Mouse (Mus musculus): ENCODE results near the gene Bcar3. TPM values are rescaled to one million over a fixed set of nuclear protein-coding genes. Genes with fewer than 3 reads are reported as not detected.
A peak's percentile ranks its signal among the peaks of the same experiment; 100 is the strongest.

The Bcar3 gene
- polyA plus RNA-seq, 1 experiment: 26.3 TPM

DNA sequence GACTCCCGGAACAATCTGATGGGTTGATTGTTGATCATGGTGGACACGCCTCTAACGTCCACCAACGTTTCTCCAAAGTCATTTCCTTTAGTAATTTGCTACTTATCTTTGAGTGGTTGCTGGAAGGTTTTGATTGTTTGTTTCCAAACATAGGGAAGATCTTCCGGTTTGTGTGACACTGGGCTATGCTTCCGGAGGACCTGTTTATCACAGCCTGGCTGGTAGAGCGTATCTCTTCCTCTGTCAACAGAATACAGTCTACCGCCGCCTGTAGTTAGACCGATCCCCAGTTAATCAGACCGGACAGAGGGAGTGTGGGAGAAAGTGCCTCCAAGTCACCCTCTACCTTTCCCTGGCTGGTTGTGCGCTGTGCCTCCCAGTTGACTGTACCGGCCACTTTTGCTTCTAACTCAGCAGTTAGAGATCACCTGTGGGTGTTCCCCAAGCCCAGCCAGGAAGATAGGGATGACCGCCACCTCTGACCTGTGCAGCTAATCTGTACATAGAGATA, 216.4 kb downstream of the Bcar3 start:
- no peaks in the 10 kb centered on the region for H3K4me1 ChIP-seq (ENCODE audit: control insufficient read depth, insufficient read depth, low read length)
- peaks cover 4% of the 10 kb centered on the region; the same call in 1 of the 2 replicates for H3K36me3 ChIP-seq (ENCODE audit: control insufficient read depth, insufficient read depth, low read length, poor library complexity, severe bottlenecking)
- TF ChIP-seq EP300 (IDR thresholded peaks at IDR 0.05; ENCODE audit: insufficient read depth, low read depth, low read length) (no peak), CTCF (IDR thresholded peaks at IDR 0.05; ENCODE audit: low read depth, low read length) (no peak), POLR2A (IDR thresholded peaks at IDR 0.05; ENCODE audit: insufficient read depth, low read length) (no peak)

DNA sequence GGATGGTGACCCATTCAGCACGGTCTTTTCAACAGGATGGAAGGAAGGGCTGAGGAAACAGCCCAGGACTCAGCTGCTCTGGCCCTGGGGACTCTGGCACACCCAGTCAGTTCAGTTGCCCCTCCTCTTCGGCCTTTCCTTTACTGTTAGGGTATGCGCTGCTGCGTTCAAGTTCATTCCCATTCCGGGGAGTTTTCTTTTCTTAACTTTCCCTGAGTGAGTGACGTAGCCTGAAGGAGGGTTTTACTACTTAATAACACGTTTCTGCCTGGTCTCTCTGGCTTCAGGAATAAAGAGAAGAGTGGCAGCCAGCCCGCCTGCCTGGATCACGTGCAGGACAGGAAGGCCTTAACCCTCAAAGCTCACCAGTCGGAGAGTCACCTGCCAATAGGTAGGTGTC, 217.0 kb downstream of the Bcar3 start:
- Histone ChIP-seq H3K9me3 (replicated peaks; ENCODE audit: control insufficient read depth, insufficient read depth, low read length, poor library complexity, severe bottlenecking) (no peaks in the 10 kb centered on the region), H3K27me3 (ENCODE audit: control insufficient read depth, insufficient read depth, low read length, poor library complexity, severe bottlenecking) (no peaks in the 10 kb centered on the region), H3K4me1 (ENCODE audit: control insufficient read depth, insufficient read depth, low read length) (no peaks in the 10 kb centered on the region), H3K27ac (ENCODE audit: insufficient read depth, low read length) (no peak overlapping the region), H3K4me3 (ENCODE audit: low read depth, low read length) (no peak overlapping the region), H3K9ac (ENCODE audit: low read depth, poor library complexity, severe bottlenecking) (no peak overlapping the region), H3K36me3 (ENCODE audit: control insufficient read depth, insufficient read depth, low read length, poor library complexity, severe bottlenecking) (peaks cover 4% of the 10 kb centered on the region; the same call in 1 of the 2 replicates)
- no peak for TF ChIP-seq EP300 (IDR thresholded peaks at IDR 0.05; ENCODE audit: insufficient read depth, low read depth, low read length)
- TF ChIP-seq POLR2A (IDR thresholded peaks at IDR 0.05; ENCODE audit: insufficient read depth, low read length): no peak
- no peak for TF ChIP-seq CTCF (IDR thresholded peaks at IDR 0.05; ENCODE audit: low read depth, low read length)

More for the DNA sequence above, 216.4 kb downstream of the Bcar3 start:
- Histone ChIP-seq H3K27ac (ENCODE audit: insufficient read depth, low read length) (no peak overlapping the region), H3K27me3 (ENCODE audit: control insufficient read depth, insufficient read depth, low read length, poor library complexity, severe bottlenecking) (no peaks in the 10 kb centered on the region), H3K9ac (ENCODE audit: low read depth, poor library complexity, severe bottlenecking) (no peak overlapping the region), H3K4me3 (ENCODE audit: low read depth, low read length) (peak overlapping the region; percentile 7; the same call in 1 of the 2 replicates), H3K9me3 (replicated peaks; ENCODE audit: control insufficient read depth, insufficient read depth, low read length, poor library complexity, severe bottlenecking) (no peaks in the 10 kb centered on the region)

- TF ChIP-seq POLR2A (IDR thresholded peaks at IDR 0.05; ENCODE audit: insufficient read depth, low read length) (no peak), CTCF (IDR thresholded peaks at IDR 0.05; ENCODE audit: low read depth, low read length) (no peak), EP300 (IDR thresholded peaks at IDR 0.05; ENCODE audit: insufficient read depth, low read depth, low read length) (no peak)
- H3K27ac ChIP-seq (ENCODE audit: insufficient read depth, low read length): no peak overlapping the region
- no peak overlapping the region for H3K9ac ChIP-seq (ENCODE audit: low read depth, poor library complexity, severe bottlenecking)
- no peaks in the 10 kb centered on the region for H3K9me3 ChIP-seq (replicated peaks; ENCODE audit: control insufficient read depth, insufficient read depth, low read length, poor library complexity, severe bottlenecking)
- no peak overlapping the region for H3K4me3 ChIP-seq (ENCODE audit: low read depth, low read length)
- peaks cover 4% of the 10 kb centered on the region; the same call in 1 of the 2 replicates for H3K36me3 ChIP-seq (ENCODE audit: control insufficient read depth, insufficient read depth, low read length, poor library complexity, severe bottlenecking)
- H3K27me3 ChIP-seq (ENCODE audit: control insufficient read depth, insufficient read depth, low read length, poor library complexity, severe bottlenecking): no peaks in the 10 kb centered on the region
- H3K4me1 ChIP-seq (ENCODE audit: control insufficient read depth, insufficient read depth, low read length): no peaks in the 10 kb centered on the region
These were observed 218.0 kb downstream of the Bcar3 start for GRCm38 (mm10) chr3:122511721-122512619.

DNA sequence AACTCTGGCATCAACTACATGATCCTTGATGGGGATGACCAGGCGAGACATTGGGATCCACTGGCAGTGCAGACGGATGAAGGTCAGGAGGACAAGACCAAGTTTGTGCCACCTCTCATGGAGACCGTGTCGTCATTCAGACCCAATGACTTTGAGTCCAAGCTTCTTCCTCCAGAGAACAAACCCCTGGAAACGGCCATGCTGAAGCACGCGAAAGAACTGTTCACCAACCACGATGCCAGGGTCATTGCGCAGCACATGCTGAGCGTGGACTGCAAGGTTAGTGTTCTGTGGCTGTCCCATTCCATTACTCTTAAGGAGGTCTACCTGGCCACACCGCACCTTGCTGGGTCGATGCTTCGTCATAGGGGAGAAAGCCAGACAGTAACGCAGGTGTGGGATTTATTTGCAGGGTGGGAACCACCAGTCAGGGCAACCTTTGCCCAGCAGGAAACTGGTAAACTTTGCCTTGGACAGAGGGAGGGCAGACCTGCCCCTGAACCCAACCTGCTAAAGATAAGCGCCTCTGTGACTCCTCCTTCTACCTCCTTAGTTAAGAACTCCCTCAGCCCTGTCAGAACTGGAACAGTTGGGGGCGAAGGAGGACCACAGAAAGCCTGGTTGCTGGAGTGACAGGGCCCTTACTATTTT, 218.9 kb downstream of the Bcar3 start:
- no peak overlapping the region for H3K27ac ChIP-seq (ENCODE audit: insufficient read depth, low read length)
- no peaks in the 10 kb centered on the region for H3K27me3 ChIP-seq (ENCODE audit: control insufficient read depth, insufficient read depth, low read length, poor library complexity, severe bottlenecking)
- TF ChIP-seq CTCF (IDR thresholded peaks at IDR 0.05; ENCODE audit: low read depth, low read length): no peak
- no peak for TF ChIP-seq EP300 (IDR thresholded peaks at IDR 0.05; ENCODE audit: insufficient read depth, low read depth, low read length)
- TF ChIP-seq POLR2A (IDR thresholded peaks at IDR 0.05; ENCODE audit: insufficient read depth, low read length): no peak
- H3K4me1 ChIP-seq (ENCODE audit: control insufficient read depth, insufficient read depth, low read length): no peaks in the 10 kb centered on the region
- peaks cover 4% of the 10 kb centered on the region; the same call in 1 of the 2 replicates for H3K36me3 ChIP-seq (ENCODE audit: control insufficient read depth, insufficient read depth, low read length, poor library complexity, severe bottlenecking)
- H3K4me3 ChIP-seq (ENCODE audit: low read depth, low read length): no peak overlapping the region
- H3K9me3 ChIP-seq (replicated peaks; ENCODE audit: control insufficient read depth, insufficient read depth, low read length, poor library complexity, severe bottlenecking): no peaks in the 10 kb centered on the region
- H3K9ac ChIP-seq (ENCODE audit: low read depth, poor library complexity, severe bottlenecking): no peak overlapping the region

- no peak for TF ChIP-seq POLR2A (IDR thresholded peaks at IDR 0.05; ENCODE audit: insufficient read depth, low read length)
- TF ChIP-seq EP300 (IDR thresholded peaks at IDR 0.05; ENCODE audit: insufficient read depth, low read depth, low read length): no peak
- no peak for TF ChIP-seq CTCF (IDR thresholded peaks at IDR 0.05; ENCODE audit: low read depth, low read length)
- no peaks in the 10 kb centered on the region for H3K9me3 ChIP-seq (replicated peaks; ENCODE audit: control insufficient read depth, insufficient read depth, low read length, poor library complexity, severe bottlenecking)
- H3K4me1 ChIP-seq (ENCODE audit: control insufficient read depth, insufficient read depth, low read length): no peaks in the 10 kb centered on the region
- H3K36me3 ChIP-seq (ENCODE audit: control insufficient read depth, insufficient read depth, low read length, poor library complexity, severe bottlenecking): peaks cover 4% of the 10 kb centered on the region; the same call in 1 of the 2 replicates
- H3K9ac ChIP-seq (ENCODE audit: low read depth, poor library complexity, severe bottlenecking): no peak overlapping the region
- H3K27ac ChIP-seq (ENCODE audit: insufficient read depth, low read length): no peak overlapping the region
- H3K27me3 ChIP-seq (ENCODE audit: control insufficient read depth, insufficient read depth, low read length, poor library complexity, severe bottlenecking): no peaks in the 10 kb centered on the region
- H3K4me3 ChIP-seq (ENCODE audit: low read depth, low read length): no peak overlapping the region
These were observed 221.8 kb downstream of the Bcar3 start for GRCm38 (mm10) chr3:122515568-122516326.
